Mouse (Mus musculus) thymus, postnatal 25 days (tissue): ENCODE data around the gene Parn.

Experiments used
- DNase-seq: peaks from one replicate; pipeline ENCODE4 v3.0.0; 2022

Gene Parn

GRCm38 (mm10) chr16:13550667-13551066, 117.3 kb downstream of the Parn start:
- no peak for DNase-seq

GRCm38 (mm10) chr16:13549976-13550375, 118.0 kb downstream of the Parn start:
- no peak for DNase-seq

GRCm38 (mm10) chr16:13541816-13542215, 126.2 kb downstream of the Parn start:
- DNase-seq: no peak

- no peak for DNase-seq
Measured at GRCm38 (mm10) chr16:13541121-13541747, 126.7 kb downstream of the Parn start.

- no peak for DNase-seq
Measured at GRCm38 (mm10) chr16:13538933-13539648, 128.9 kb downstream of the Parn start.

GRCm38 (mm10) chr16:13538213-13538932, 129.6 kb downstream of the Parn start:
- DNase-seq: no peak

- DNase-seq: no peak
Measured at GRCm38 (mm10) chr16:13536404-13536803, 131.6 kb downstream of the Parn start.

GRCm38 (mm10) chr16:13535856-13536255, 132.1 kb downstream of the Parn start:
- no peak for DNase-seq

GRCm38 (mm10) chr16:13532840-13533239, 135.1 kb downstream of the Parn start:
- no peak for DNase-seq

- DNase-seq: no peak
Measured at GRCm38 (mm10) chr16:13531279-13531678, 136.7 kb downstream of the Parn start.

GRCm38 (mm10) chr16:13521359-13521758, 146.6 kb downstream of the Parn start:
- DNase-seq: no peak

- no peak for DNase-seq
Measured at GRCm38 (mm10) chr16:13520301-13520700, 147.7 kb downstream of the Parn start.

GRCm38 (mm10) chr16:13516214-13516613, 151.8 kb downstream of the Parn start:
- DNase-seq: no peak

- no peak for DNase-seq
Measured at GRCm38 (mm10) chr16:13515524-13515923, 152.4 kb downstream of the Parn start.

GRCm38 (mm10) chr16:13505055-13505454, 162.9 kb downstream of the Parn start:
- no peak for DNase-seq

- no peak for DNase-seq
Measured at GRCm38 (mm10) chr16:13504476-13504875, 163.5 kb downstream of the Parn start.

- no peak for DNase-seq
Measured at GRCm38 (mm10) chr16:13498923-13499322, 169.0 kb downstream of the Parn start.

- DNase-seq: no peak
Measured at GRCm38 (mm10) chr16:13493981-13494380, 174.0 kb downstream of the Parn start.

GRCm38 (mm10) chr16:13492996-13493395, 175.0 kb downstream of the Parn start:
- no peak for DNase-seq

GRCm38 (mm10) chr16:13491776-13492175, 176.2 kb downstream of the Parn start:
- no peak for DNase-seq
